Mouse (Mus musculus): Measurements from ENCODE around the gene Arid4a. TPM values are rescaled to one million over a fixed set of nuclear protein-coding genes. Genes with fewer than 3 reads are reported as not detected.

The Arid4a gene
- total and polyA plus RNA-seq, 3 experiments = 6.7 to 13.0 TPM; not detected in 1

DNA sequence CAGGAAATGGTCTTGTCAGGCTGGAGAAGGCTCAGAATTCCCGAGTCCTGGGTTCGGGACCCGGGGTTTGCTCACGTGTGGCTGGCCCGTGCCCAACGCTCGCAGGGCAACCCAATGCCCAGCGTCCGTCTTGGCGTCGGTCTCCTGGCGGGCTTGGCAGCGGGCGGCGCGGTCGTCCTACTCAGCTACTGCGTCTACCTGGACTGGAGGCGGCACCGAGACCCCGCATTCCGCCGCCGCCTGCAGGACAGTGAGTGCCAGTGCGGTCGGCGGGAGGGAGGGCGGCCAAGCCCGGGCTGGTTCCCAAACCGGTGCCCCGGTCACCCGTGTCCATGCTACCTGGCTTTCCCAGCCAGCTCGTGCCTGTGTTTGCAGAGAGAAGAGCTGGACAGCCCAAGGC, 95.5 kb downstream of the Arid4a start, which contains the start of gene Tomm20l (continued):
- TF ChIP-seq ZKSCAN1 (IDR thresholded peaks at IDR 0.05; ENCODE audit: low read depth, low read length) = no peak

DNA sequence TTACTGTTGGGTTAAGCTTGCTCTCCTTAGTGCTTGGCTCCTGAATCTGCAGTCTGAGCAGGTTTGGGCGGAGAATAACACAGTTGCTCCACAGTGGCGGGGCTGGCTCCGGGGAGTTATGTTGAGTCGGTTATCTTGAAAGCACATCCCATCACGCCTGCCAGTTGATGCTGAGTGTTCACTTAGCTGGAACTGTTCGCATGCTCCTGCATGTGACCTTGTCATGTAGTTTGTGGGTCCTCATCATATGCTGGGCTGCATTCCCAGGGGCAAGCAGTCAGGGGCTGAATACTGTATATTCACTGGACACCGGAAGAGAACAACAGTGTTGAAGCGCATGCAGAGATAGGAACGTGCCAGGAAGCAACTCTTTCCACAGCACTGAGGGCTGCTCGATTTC, 97.3 kb downstream of the Arid4a start:
- Histone ChIP-seq H3K4me3 (ENCODE audit: control insufficient read depth in 1 of 2, insufficient read depth in 1 of 2, low read depth in 2 of 2, low read length in 2 of 2) (peak overlapping the region; percentile 50 to 57), H3K9me3 (replicated peaks; ENCODE audit: insufficient read depth, low read length) (no peaks in the 10 kb centered on the region), H3K9ac (ENCODE audit: control insufficient read depth, low read depth, low read length, poor library complexity, severe bottlenecking) (peak overlapping the region; percentile 60), H3K27me3 (ENCODE audit: control insufficient read depth in 1 of 2, insufficient read depth in 2 of 2, low read length in 2 of 2) (no peaks in the 10 kb centered on the region), H3K27ac (ENCODE audit: control insufficient read depth, low read depth, low read length) (peak overlapping the region; percentile 79), H3K4me1 (ENCODE audit: control insufficient read depth in 1 of 2, insufficient read depth in 2 of 2, low read length in 2 of 2) (peaks cover 7 to 15% of the 10 kb centered on the region in 2 experiments), H3K79me2 (ENCODE audit: control insufficient read depth, insufficient read depth, low read length, poor library complexity) (no peaks in the 10 kb centered on the region), H3K36me3 (ENCODE audit: control insufficient read depth in 1 of 2, insufficient read depth in 2 of 2, low read length in 2 of 2) (peaks cover 0 to 6% of the 10 kb centered on the region in 2 experiments; a peak in 2 of 4 replicates)
- DNase-seq (ENCODE audit: low read depth, low spot score) = peak; percentile 87
- TF ChIP-seq ZNF384 (IDR thresholded peaks at IDR 0.05; ENCODE audit: low read depth, low read length) = no peak
- no peak for TF ChIP-seq CTCF (IDR thresholded peaks at IDR 0.05 in 2 of 3, conservative IDR thresholded peaks at IDR 0.05 in 1 of 3; ENCODE audit: control insufficient read depth in 1 of 3, insufficient read depth in 1 of 3, low read depth in 2 of 3, low read length in 3 of 3, poor library complexity in 1 of 3, severe bottlenecking in 1 of 3)
- TF ChIP-seq SMC3 (IDR thresholded peaks at IDR 0.05; ENCODE audit: low read depth, low read length) = no peak
- no peak for TF ChIP-seq CHD2 (IDR thresholded peaks at IDR 0.05; ENCODE audit: low read length)
- TF ChIP-seq SIN3A (IDR thresholded peaks at IDR 0.05; ENCODE audit: low read length) = 0 out of 2 replicates have a peak, but pooled peaks have one; percentile 22
- TF ChIP-seq TBP (IDR thresholded peaks at IDR 0.05; ENCODE audit: low read depth, low read length) = peak; percentile 76
- peak; percentile 62 for TF ChIP-seq GATA1 (IDR thresholded peaks at IDR 0.05; ENCODE audit: low read depth, low read length)
- peak; percentile 65; the same call in 1 of the 2 replicates for TF ChIP-seq MYC (IDR thresholded peaks at IDR 0.05; ENCODE audit: low read depth, low read length)
- TF ChIP-seq NRF1 (IDR thresholded peaks at IDR 0.05; ENCODE audit: insufficient read depth, low read depth, low read length, poor library complexity, severe bottlenecking) = 0 out of 2 replicates have a peak, but pooled peaks have one; percentile 15
- TF ChIP-seq MAFK (IDR thresholded peaks at IDR 0.05; ENCODE audit: borderline replicate concordance, low read depth, low read length) = no peak
- no peak for TF ChIP-seq KAT2A (conservative IDR thresholded peaks at IDR 0.05; ENCODE audit: low read depth, low read length)
- no peak for TF ChIP-seq UBTF (IDR thresholded peaks at IDR 0.05; ENCODE audit: borderline replicate concordance, insufficient read depth, low read depth, low read length)
- peak; percentile 41; the same call in 1 of the 2 replicates for TF ChIP-seq MAX (IDR thresholded peaks at IDR 0.05; ENCODE audit: low read length)
- no peak for TF ChIP-seq MEF2A (IDR thresholded peaks at IDR 0.05; ENCODE audit: extremely low read depth, insufficient replicate concordance, low read depth, low read length, poor library complexity, severe bottlenecking)
- no peak for TF ChIP-seq ELF1 (IDR thresholded peaks at IDR 0.05; ENCODE audit: low read depth, low read length)
- no peak for TF ChIP-seq ZC3H11A (IDR thresholded peaks at IDR 0.05; ENCODE audit: low read depth, low read length)
- no peak for TF ChIP-seq RAD21 (IDR thresholded peaks at IDR 0.05; ENCODE audit: low read depth, low read length)
- 0 out of 2 replicates have a peak, but pooled peaks have one; percentile 10 for TF ChIP-seq ZMIZ1 (IDR thresholded peaks at IDR 0.05; ENCODE audit: low read depth, low read length)
- TF ChIP-seq MYB (IDR thresholded peaks at IDR 0.05; ENCODE audit: low read depth, low read length) = peak; percentile 52
- no peak for TF ChIP-seq POLR2AphosphoS5 (IDR thresholded peaks at IDR 0.05; ENCODE audit: borderline replicate concordance, low read depth, low read length)
- peak; percentile 58 for TF ChIP-seq NELFE (IDR thresholded peaks at IDR 0.05; ENCODE audit: low read depth, low read length)
- no peak for TF ChIP-seq ETS1 (IDR thresholded peaks at IDR 0.05; ENCODE audit: low read depth, low read length)
- TF ChIP-seq HCFC1 (IDR thresholded peaks at IDR 0.05; ENCODE audit: low read depth, low read length) = peak; percentile 17; the same call in 1 of the 2 replicates
- TF ChIP-seq MXI1 (IDR thresholded peaks at IDR 0.05; ENCODE audit: low read depth, low read length) = peak; percentile 77
- no peak for TF ChIP-seq CHD1 (IDR thresholded peaks at IDR 0.05; ENCODE audit: low read depth, low read length)
- peak in 1 of 2 experiments; percentile 57; a peak in 2 of 4 replicates for TF ChIP-seq POLR2A (IDR thresholded peaks at IDR 0.05; ENCODE audit: control insufficient read depth in 1 of 2, insufficient read depth in 1 of 2, low read depth in 1 of 2, low read length in 2 of 2, poor library complexity in 1 of 2)
- TF ChIP-seq E2F4 (IDR thresholded peaks at IDR 0.05; ENCODE audit: borderline replicate concordance, low read depth, low read length) = no peak
- peak; percentile 61 for TF ChIP-seq USF1 (IDR thresholded peaks at IDR 0.05; ENCODE audit: low read depth, low read length)
- no peak; the same call in 1 of the 2 replicates for TF ChIP-seq BHLHE40 (IDR thresholded peaks at IDR 0.05; ENCODE audit: borderline replicate concordance, low read depth, low read length)
- no peak for TF ChIP-seq POLR2AphosphoS2 (IDR thresholded peaks at IDR 0.05; ENCODE audit: low read length)
- TF ChIP-seq USF2 (IDR thresholded peaks at IDR 0.05; ENCODE audit: borderline replicate concordance in 1 of 2, insufficient read depth in 1 of 2, low read depth in 1 of 2, low read length in 2 of 2) = no peak
- no peak; the same call in 1 of the 2 replicates for TF ChIP-seq RCOR1 (IDR thresholded peaks at IDR 0.05; ENCODE audit: low read depth, low read length)
- TF ChIP-seq ZKSCAN1 (IDR thresholded peaks at IDR 0.05; ENCODE audit: low read depth, low read length) = no peak
- peak; percentile 42; the same call in 1 of the 2 replicates for TF ChIP-seq TAL1 (IDR thresholded peaks at IDR 0.05; ENCODE audit: low read length)
- TF ChIP-seq TCF12 (IDR thresholded peaks at IDR 0.05; ENCODE audit: low read depth, low read length) = peak; percentile 24; the same call in 1 of the 2 replicates
